Mouse (Mus musculus) liver, adult 2 months (tissue): Measurements from ENCODE around the gene Rassf8.

ENCODE experiments used
- CTCF ChIP-seq: fragments of 200-500 bp; IDR thresholded peaks from 2 replicates; pipeline ENCODE4 v1.5.1; 2011; ENCODE audit warnings: low read depth, low read length, control low read depth
- POLR2A ChIP-seq: fragments of 200-500 bp; IDR thresholded peaks from 2 replicates; pipeline ENCODE4 v1.6.1; 2011; ENCODE audit warnings: low read length, control low read depth; ENCODE audit not compliant: insufficient read depth; ENCODE audit errors: extremely low read depth

- TF ChIP-seq CTCF: no peak
- TF ChIP-seq POLR2A: no peak
Observed at GRCm38 (mm10) chr6:145714131-145714530, 32.4 kb upstream of the Rassf8 start.
